Comparison of ENCODE assay signal across 21 mouse cellular contexts in the genomic region with DNA sequence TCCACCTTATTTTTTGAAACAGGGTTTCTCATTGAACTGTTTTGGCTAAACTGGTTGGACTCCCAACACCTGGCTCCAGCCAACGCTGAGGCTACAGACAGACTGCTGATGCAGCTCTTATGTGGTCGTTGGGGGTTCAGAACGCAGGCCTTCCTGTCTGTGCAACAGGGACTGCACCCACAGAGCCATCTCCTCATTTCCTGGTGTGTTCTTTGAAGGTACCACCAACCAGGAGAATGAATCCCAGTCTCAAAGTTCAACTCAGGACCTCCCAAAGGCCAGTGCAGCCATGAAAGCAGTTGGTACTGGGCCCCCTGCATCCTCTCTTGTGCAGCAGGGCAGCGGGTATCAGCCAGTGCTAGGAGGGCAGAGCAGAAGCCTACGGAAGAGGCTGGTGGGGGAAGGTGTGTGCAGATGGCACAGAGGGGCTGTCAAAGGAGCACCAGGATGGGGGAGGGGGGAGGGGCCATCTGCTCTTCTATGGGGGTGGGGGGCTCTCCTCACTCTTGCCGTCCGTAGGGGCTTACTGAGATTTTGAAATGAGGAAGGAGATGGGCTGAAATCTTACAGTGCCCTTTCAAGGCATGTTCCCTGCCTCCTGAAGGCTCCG. TPM values are rescaled to one million over a fixed set of nuclear protein-coding genes. Genes with fewer than 3 reads are reported as not detected.
DNase-seq lines count a peak whose midpoint lies in the region; ATAC-seq and TF ChIP-seq lines count a peak whose summit lies in the region.
"Had no signal": no experiment of that assay in that cellular context is flagged by ENCODE, and none has a peak within 500 bp of the region (broad histone marks: within the 10 kb centered on the region; RNA-seq: fewer than 3 reads in every experiment).

No protein-coding gene starts in this region.

- peak; percentile 43; the same call in 1 of the 2 replicates for ATAC-seq in hindbrain, postnatal 0 days
- no peak for ATAC-seq in hindbrain, embryonic 16.5 days
- ATAC-seq: activated CD4-positive, CD25-positive, alpha-beta regulatory T cell, adult 4 months; forebrain, embryonic 15.5 days; inflammation-experienced regulatory T-cells, adult 6 months; Patski had no signal

- H3K27ac ChIP-seq in hindbrain, postnatal 0 days: no peak overlapping the region
- H3K27ac ChIP-seq in hindbrain, embryonic 16.5 days (ENCODE audit: low read depth, low read length): no peak overlapping the region
- H3K27ac ChIP-seq in limb, embryonic 10.5 days: 0 out of 2 replicates have a peak overlapping the region, but pooled peaks have one; percentile 39
- H3K27ac ChIP-seq: embryonic facial prominence, embryonic 10.5 days; forebrain, embryonic 15.5 days; hindbrain, embryonic 13.5 days had no signal

- peaks cover 4% of the 10 kb centered on the region; the same call in 1 of the 2 replicates for H3K4me1 ChIP-seq in hindbrain, postnatal 0 days (ENCODE audit: insufficient read depth, low read length)
- no peaks in the 10 kb centered on the region for H3K4me1 ChIP-seq in hindbrain, embryonic 16.5 days (ENCODE audit: control insufficient read depth, insufficient read depth, low read depth, low read length)
- peaks cover 25% of the 10 kb centered on the region for H3K4me1 ChIP-seq in limb, embryonic 10.5 days

- no peak overlapping the region for H3K9ac ChIP-seq in hindbrain, postnatal 0 days (replicated peaks; ENCODE audit: low read length)
- no peak overlapping the region for H3K9ac ChIP-seq in hindbrain, embryonic 16.5 days (ENCODE audit: low read depth, low read length)
- H3K9ac ChIP-seq: forebrain, embryonic 15.5 days; hindbrain, embryonic 13.5 days had no signal

- WGBS in hindbrain, postnatal 0 days: 78% methylated on average over 6 of the region's 8 CpGs
- WGBS in hindbrain, embryonic 16.5 days: 71% methylated on average over 8 of the region's 8 CpGs
- 79% methylated on average over 8 of the region's 8 CpGs for WGBS in limb, embryonic 10.5 days

- H3K4me3 ChIP-seq in hindbrain, postnatal 0 days (ENCODE audit: low read length): no peak overlapping the region
- H3K4me3 ChIP-seq in hindbrain, embryonic 16.5 days (ENCODE audit: low read length): no peak overlapping the region
- no peak overlapping the region for H3K4me3 ChIP-seq in limb, embryonic 10.5 days
- H3K4me3 ChIP-seq: embryonic facial prominence, embryonic 10.5 days; forebrain, embryonic 15.5 days; hindbrain, embryonic 13.5 days had no signal

- H3K9me3 ChIP-seq in hindbrain, postnatal 0 days (ENCODE audit: low read length): no peaks in the 10 kb centered on the region
- no peaks in the 10 kb centered on the region for H3K9me3 ChIP-seq in hindbrain, embryonic 16.5 days (ENCODE audit: control insufficient read depth, low read length)
- no peaks in the 10 kb centered on the region for H3K9me3 ChIP-seq in limb, embryonic 10.5 days (replicated peaks)
- H3K9me3 ChIP-seq: embryonic facial prominence, embryonic 10.5 days; forebrain, embryonic 15.5 days; hindbrain, embryonic 13.5 days had no signal

- H3K36me3 ChIP-seq in hindbrain, postnatal 0 days (ENCODE audit: insufficient read depth, low read length): no peaks in the 10 kb centered on the region
- H3K36me3 ChIP-seq in hindbrain, embryonic 16.5 days (ENCODE audit: control insufficient read depth, insufficient read depth, low read length): no peaks in the 10 kb centered on the region
- H3K36me3 ChIP-seq in limb, embryonic 10.5 days: no peaks in the 10 kb centered on the region
- H3K36me3 ChIP-seq: embryonic facial prominence, embryonic 10.5 days; forebrain, embryonic 15.5 days; hindbrain, embryonic 13.5 days had no signal

- no peaks in the 10 kb centered on the region for H3K27me3 ChIP-seq in hindbrain, postnatal 0 days (ENCODE audit: insufficient read depth, low read length)
- no peaks in the 10 kb centered on the region for H3K27me3 ChIP-seq in hindbrain, embryonic 16.5 days (replicated peaks; ENCODE audit: control insufficient read depth, insufficient read depth, low read length)
- 0 out of 2 replicates have a peak, but pooled peaks cover 9% of the 10 kb centered on the region for H3K27me3 ChIP-seq in limb, embryonic 10.5 days (ENCODE audit: low read depth, poor library complexity, severe bottlenecking)
- H3K27me3 ChIP-seq: CH12.LX; forebrain, embryonic 15.5 days; hindbrain, embryonic 13.5 days had no signal

- no peak overlapping the region for H3K4me2 ChIP-seq in hindbrain, postnatal 0 days (ENCODE audit: low read depth, low read length)
- H3K4me2 ChIP-seq in hindbrain, embryonic 16.5 days (ENCODE audit: low read length): no peak overlapping the region
- H3K4me2 ChIP-seq: forebrain, embryonic 15.5 days; hindbrain, embryonic 13.5 days had no signal

- no peak for TF ChIP-seq CTCF in hindbrain, postnatal 0 days (IDR thresholded peaks at IDR 0.05; ENCODE audit: low read depth)

- no peak for DNase-seq in hindbrain, postnatal 0 days (ENCODE audit: low spot score)
- DNase-seq in limb, embryonic 10.5 days (ENCODE audit: low spot score): no peak
- peak; percentile 22 to 36 for DNase-seq in thymus, postnatal 10 days (ENCODE audit: low spot score in 2 of 2)
- peak; percentile 67 for DNase-seq in thymus, postnatal 4 days
- no peak for DNase-seq in layer of hippocampus, adult 9-11 months
- no peak for DNase-seq in cerebellum, postnatal 36 days
- DNase-seq in cerebellum, postnatal 25 days: no peak
- DNase-seq: adrenal gland, postnatal 14 days; cerebellum, adult 8-10 months; gastrocnemius, postnatal 36 days; heart, adult 11 months; heart, postnatal 10 days had no signal

RNA-seq across cellular contexts. Expression of gene Adrb1, which starts 34.9 kb away (rescaled TPM):
- total RNA-seq in hindbrain, postnatal 0 days (2014; rRNA removed): 3.2 and 7.0 TPM in 2 replicates
- polyA plus RNA-seq in hindbrain, postnatal 0 days (2015; fragmentation: Nextera tagmentation; extraction: Ambion mirVana): 1.7 and 2.1 TPM in 2 replicates
- 0.56 and 0.71 TPM in 2 replicates for polyA plus RNA-seq in hindbrain, embryonic 16.5 days (2015; fragmentation: Nextera tagmentation; extraction: Ambion mirVana)
- 0.16 TPM in 1 of 2 replicates, not detected in the other for polyA plus RNA-seq in limb, embryonic 10.5 days (2016; fragmentation: Nextera tagmentation; extraction: Ambion mirVana)
- total RNA-seq: CH12.LX; hematopoietic stem cell, adult 5-6 weeks had no signal
- polyA plus RNA-seq: activated CD4-positive, CD25-positive, alpha-beta regulatory T cell, adult 4 months; Patski had no signal

Comparison
In these comparisons a context has a peak if more than half of its experiments do, and no peak if none do; other contexts are left out.
1. DNase-seq: peak in thymus, postnatal 10 days (2 of 2) and thymus, postnatal 4 days (single experiment); none in hindbrain, postnatal 0 days (single experiment), limb, embryonic 10.5 days (single experiment), layer of hippocampus, adult 9-11 months (single experiment), cerebellum, postnatal 36 days (0 of 2) and cerebellum, postnatal 25 days (0 of 2).